In the genomic region with DNA sequence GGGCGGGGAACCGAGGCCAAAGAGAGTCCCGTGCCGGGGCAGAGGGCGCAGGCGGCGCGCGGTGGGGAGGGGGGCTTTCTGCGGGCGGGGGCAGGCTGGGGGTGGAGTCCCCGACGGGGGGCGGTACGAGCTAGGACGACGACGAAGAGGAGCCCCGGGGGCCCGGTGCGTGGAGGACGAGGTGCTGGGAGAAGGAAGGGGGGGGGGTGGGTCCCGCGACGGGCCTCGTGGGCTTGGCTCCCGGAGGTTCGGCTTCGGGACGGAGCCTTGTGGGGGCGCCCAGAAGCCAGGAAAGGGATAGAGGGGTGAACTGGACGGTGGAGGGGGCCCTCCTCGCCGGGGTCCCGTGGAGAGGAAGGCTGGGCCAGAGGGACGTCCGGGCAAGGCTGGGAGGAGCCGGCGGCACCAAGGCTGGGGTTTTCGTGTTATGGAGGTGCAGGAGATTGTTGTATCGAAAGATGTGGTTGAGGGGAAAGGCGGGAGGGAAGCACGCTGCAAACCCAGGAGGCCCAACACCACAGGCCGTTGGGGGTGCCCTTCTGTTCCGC, we compare ENCODE assay signal across 8 mouse cellular contexts. TPM values are rescaled to one million over a fixed set of nuclear protein-coding genes. Genes with fewer than 3 reads are reported as not detected.
DNase-seq lines count a peak whose midpoint lies in the region; ATAC-seq lines count a peak whose summit lies in the region.

No protein-coding gene starts in this region.

- H3K9me3 ChIP-seq in heart, embryonic 11.5 days (replicated peaks; ENCODE audit: control insufficient read depth, low read length), result no peaks in the 10 kb centered on the region

- peak overlapping the region; percentile 82 for H3K4me2 ChIP-seq in heart, embryonic 11.5 days

- H3K27me3 ChIP-seq in heart, embryonic 11.5 days (ENCODE audit: control insufficient read depth, insufficient read depth, low read length), result peaks cover 15% of the 10 kb centered on the region

- WGBS in heart, embryonic 11.5 days (ENCODE audit: insufficient replicate concordance), result 9% methylated on average over 32 of the region's 45 CpGs

- peak; percentile 17 for DNase-seq in right cerebral cortex, postnatal 14 days
- no peak for DNase-seq in right cerebral cortex, adult 18-20 months
- DNase-seq in cerebellum, adult 9-11 months, result peak; percentile 42
- peak; percentile 50 for DNase-seq in kidney, postnatal 10 days
- peak; percentile 8 for DNase-seq in mesoderm, embryonic 11.5 days (ENCODE audit: low read depth, low spot score)
- peak; percentile 14 for DNase-seq in testis, postnatal 14 days (ENCODE audit: low spot score)
- DNase-seq in left cerebral cortex, adult 9 months (ENCODE audit: low spot score in 2 of 2), result no peak

- H3K36me3 ChIP-seq in heart, embryonic 11.5 days (ENCODE audit: control insufficient read depth, insufficient read depth, low read length), result no peaks in the 10 kb centered on the region

- H3K9ac ChIP-seq in heart, embryonic 11.5 days (ENCODE audit: low read depth, low read length), result peak overlapping the region; percentile 72

- H3K4me3 ChIP-seq in heart, embryonic 11.5 days (ENCODE audit: low read depth, low read length), result peak overlapping the region; percentile 59

- no peak overlapping the region for H3K27ac ChIP-seq in heart, embryonic 11.5 days (ENCODE audit: low read depth, low read length)

- no peaks in the 10 kb centered on the region for H3K4me1 ChIP-seq in heart, embryonic 11.5 days (ENCODE audit: control insufficient read depth, insufficient read depth, low read length)

- no peak for ATAC-seq in heart, embryonic 11.5 days (replicated peaks; ENCODE audit: insufficient number of reproducible peaks, low FRiP score, low TSS enrichment)

RNA-seq across cellular contexts. Expression of a gene that starts 4.3 kb away (rescaled TPM):
- polyA plus RNA-seq in heart, embryonic 11.5 days (2014; fragmentation: Nextera tagmentation; extraction: Ambion mirVana), result 4.7 and 6.6 TPM in 2 replicates

Comparison
In these comparisons a context has a peak if more than half of its experiments do, and no peak if none do; other contexts are left out.
1. DNase-seq: peak in right cerebral cortex, postnatal 14 days (single experiment), cerebellum, adult 9-11 months (single experiment), kidney, postnatal 10 days (single experiment), mesoderm, embryonic 11.5 days (single experiment) and testis, postnatal 14 days (single experiment); none in right cerebral cortex, adult 18-20 months (single experiment) and left cerebral cortex, adult 9 months (0 of 2).